Mouse (Mus musculus) midbrain, embryonic 12.5 days (tissue): ENCODE measurements around the gene Frem2. TPM values are rescaled to one million over a fixed set of nuclear protein-coding genes. Genes with fewer than 3 reads are reported as not detected.
A peak's percentile ranks its signal among the peaks of the same experiment; 100 is the strongest.

Experiments
- ATAC-seq: fragments of 200-750 bp; cut with Nextera tagmentation; 2 replicates; pipeline ENCODE4 v1.8.0; 2017; ENCODE audit warnings: low read depth, moderate TSS enrichment, moderate library complexity; ENCODE audit not compliant: low FRiP score
- H3K27ac ChIP-seq: fragments of 300-500 bp; sonication (generic); replicated peaks from 2 replicates; pipeline ENCODE4 v1.5.1; 2016; ENCODE audit warnings: mild to moderate bottlenecking
- H3K27me3 ChIP-seq: fragments of 300-500 bp; sonication (generic); 2 replicates; pipeline ENCODE4 v1.6.1; 2016; ENCODE audit warnings: mild to moderate bottlenecking
- H3K36me3 ChIP-seq: fragments of 300-500 bp; sonication (generic); 2 replicates; pipeline ENCODE4 v1.6.1; 2016
- H3K4me1 ChIP-seq: fragments of 300-500 bp; sonication (generic); 2 replicates; pipeline ENCODE4 v1.6.1; 2016
- H3K4me2 ChIP-seq: fragments of 300-500 bp; sonication (generic); replicated peaks from 2 replicates; pipeline ENCODE4 v1.6.1; 2016; ENCODE audit warnings: mild to moderate bottlenecking, moderate library complexity
- H3K4me3 ChIP-seq: fragments of 300-500 bp; sonication (generic); 2 replicates; pipeline ENCODE4 v1.5.1; 2016; ENCODE audit warnings: mild to moderate bottlenecking
- H3K9ac ChIP-seq: fragments of 300-500 bp; sonication (generic); replicated peaks from 2 replicates; pipeline ENCODE4 v1.6.1; 2016; ENCODE audit warnings: mild to moderate bottlenecking, moderate library complexity
- H3K9me3 ChIP-seq: fragments of 300-500 bp; sonication (generic); 2 replicates; pipeline ENCODE4 v1.6.1; 2016; ENCODE audit warnings: mild to moderate bottlenecking
- WGBS: fragments of 180-500 bp; shearing (Covaris S2); methylation state at CpG from one replicate; pipeline ENCODE4 v1.1.7; 2016; 5-methylcytosine and 5-hydroxymethylcytosine counted together
- polyA plus RNA-seq: library from polyadenylated mRNA; unstranded; fragments of >200 nt; fragmentation: Nextera tagmentation; extraction: Ambion mirVana; gene quantifications from 2 replicates; pipeline ENCODE4 v1.2.1, GENCODE M21; 2016

The Frem2 gene
- 1.6 and 2.0 TPM in 2 replicates for polyA plus RNA-seq

DNA sequence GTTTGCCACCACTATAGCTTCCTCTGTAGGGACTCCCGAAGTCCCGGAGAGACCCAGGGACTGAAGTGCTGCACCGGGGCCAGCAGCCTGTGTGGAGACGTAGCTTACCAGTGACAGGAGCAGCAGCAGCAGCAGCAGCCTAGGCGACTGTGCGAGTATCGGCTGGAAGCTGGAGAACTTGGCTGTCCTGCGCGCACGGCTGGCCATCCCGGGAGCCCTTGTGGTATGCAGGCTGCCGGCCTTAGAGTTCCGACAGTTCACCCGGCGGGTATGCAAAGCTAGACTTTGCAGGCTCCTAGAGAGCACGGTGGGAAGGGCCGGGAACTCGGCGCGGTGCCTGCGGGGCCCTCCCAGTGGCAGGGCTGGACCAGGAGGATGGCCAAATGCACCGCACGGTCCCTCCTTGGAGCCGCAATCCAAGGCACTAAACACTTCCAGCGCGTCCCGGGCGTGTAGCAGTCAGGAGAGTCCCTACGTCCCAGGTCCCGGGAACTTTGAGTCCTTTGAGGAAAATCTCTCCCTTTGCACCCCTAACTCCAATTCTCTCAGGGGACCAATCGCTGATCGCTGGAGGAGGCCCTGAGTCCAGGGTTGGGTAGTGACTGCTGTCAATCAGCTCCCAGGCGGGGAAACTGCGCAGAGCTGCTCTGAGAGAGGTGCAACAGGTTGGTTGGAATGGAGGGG, at the start of gene Frem2:
Frem2 (minus strand) TSS at position 478 of the 684 bp plus-strand sequence.
- H3K4me1 ChIP-seq: peaks cover 16% of the 10 kb centered on the region
- peaks cover 13% of the 10 kb centered on the region for H3K9me3 ChIP-seq
- H3K27me3 ChIP-seq: peaks cover 32% of the 10 kb centered on the region
- WGBS: under 1% methylated on average over 34 of the region's 34 CpGs
- peak within 1 kb of the TSS; percentile 100 for H3K4me2 ChIP-seq
- ATAC-seq: peak; percentile 95
- no peak within 1 kb of the TSS for H3K27ac ChIP-seq
- peaks cover 3% of the 10 kb centered on the region; the same call in 1 of the 2 replicates for H3K36me3 ChIP-seq
- peak within 1 kb of the TSS; percentile 52 for H3K9ac ChIP-seq
- peak within 1 kb of the TSS; percentile 64 for H3K4me3 ChIP-seq

- Histone ChIP-seq H3K9me3 (no peaks in the 10 kb centered on the region), H3K9ac (no peak overlapping the region), H3K27me3 (no peaks in the 10 kb centered on the region), H3K27ac (no peak overlapping the region), H3K4me1 (peaks cover 3% of the 10 kb centered on the region; the same call in 1 of the 2 replicates), H3K4me2 (no peak overlapping the region), H3K36me3 (no peaks in the 10 kb centered on the region), H3K4me3 (no peak overlapping the region)
- ATAC-seq: no peak
- 74% methylated on average over 6 of the region's 6 CpGs for WGBS
These were observed 48.9 kb upstream of the Frem2 start for GRCm38 (mm10) chr3:53705992-53706495.

- Histone ChIP-seq H3K4me2 (no peak overlapping the region), H3K27ac (no peak overlapping the region), H3K27me3 (no peaks in the 10 kb centered on the region), H3K9ac (no peak overlapping the region), H3K9me3 (no peaks in the 10 kb centered on the region), H3K4me1 (peaks cover 3% of the 10 kb centered on the region; the same call in 1 of the 2 replicates), H3K4me3 (no peak overlapping the region), H3K36me3 (no peaks in the 10 kb centered on the region)
- WGBS: 80% methylated on average over 8 of the region's 8 CpGs
- no peak for ATAC-seq
These were observed 46.0 kb upstream of the Frem2 start for GRCm38 (mm10) chr3:53703126-53703505.

DNA sequence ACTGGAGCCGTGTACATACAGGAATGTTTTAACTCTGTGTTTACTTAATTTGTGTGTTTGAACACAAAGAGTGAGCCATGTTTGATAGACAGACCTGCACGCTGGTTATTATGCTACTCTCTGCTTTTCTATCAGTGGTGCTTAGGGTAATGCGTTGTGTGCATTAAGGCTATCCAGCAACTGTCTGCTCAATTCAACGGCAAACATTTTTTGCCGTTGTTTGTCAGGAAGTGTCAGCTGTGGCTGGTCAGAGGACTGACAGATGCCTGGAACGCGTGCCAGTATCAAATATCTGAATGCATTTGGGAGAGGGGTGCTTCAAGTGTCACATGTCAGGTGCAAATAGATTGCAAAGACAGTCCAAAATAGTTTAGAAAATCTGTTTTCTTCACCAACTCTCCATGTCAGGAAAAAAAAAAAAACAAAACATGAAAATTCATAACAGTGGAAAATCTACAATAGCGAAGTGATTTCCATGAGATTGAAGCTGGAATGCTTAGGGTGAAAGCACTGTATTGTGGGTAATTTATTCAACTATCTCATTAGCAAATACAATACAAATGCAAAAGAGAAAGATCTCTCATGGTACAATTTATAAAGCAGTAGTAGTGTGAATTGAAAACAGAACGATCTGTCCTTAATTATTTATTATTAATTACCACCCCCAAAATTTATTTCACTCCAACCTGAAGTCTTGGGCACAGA, 45.4 kb upstream of the Frem2 start:
- Histone ChIP-seq H3K27me3 (no peaks in the 10 kb centered on the region), H3K9me3 (no peaks in the 10 kb centered on the region), H3K36me3 (no peaks in the 10 kb centered on the region), H3K4me1 (peaks cover 3% of the 10 kb centered on the region; the same call in 1 of the 2 replicates), H3K27ac (no peak overlapping the region), H3K9ac (no peak overlapping the region), H3K4me2 (no peak overlapping the region), H3K4me3 (no peak overlapping the region)
- no peak for ATAC-seq
- 67% methylated on average over 9 of the region's 9 CpGs for WGBS

DNA sequence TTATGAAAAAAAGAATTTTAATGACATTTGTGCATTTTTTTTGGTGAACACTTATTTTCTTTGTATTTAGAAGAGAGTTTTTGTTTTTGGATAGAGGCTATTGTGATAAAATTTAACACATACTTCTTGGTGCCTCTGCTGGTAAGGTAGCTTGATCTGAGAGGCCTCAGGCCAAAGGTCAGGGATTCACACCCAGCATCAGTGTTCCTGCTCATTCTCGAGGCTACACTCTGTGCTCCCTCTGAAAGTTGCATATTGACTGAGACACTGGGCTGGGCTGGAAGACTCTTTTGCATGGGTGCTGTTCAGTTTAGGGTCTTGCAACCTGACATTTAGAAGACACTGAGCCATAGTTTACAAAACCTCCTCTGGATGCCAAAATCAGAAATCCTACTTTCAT, 44.8 kb upstream of the Frem2 start:
- H3K9me3 ChIP-seq: no peaks in the 10 kb centered on the region
- no peaks in the 10 kb centered on the region for H3K27me3 ChIP-seq
- H3K4me2 ChIP-seq: no peak overlapping the region
- no peak overlapping the region for H3K27ac ChIP-seq
- no peak for ATAC-seq
- no peak overlapping the region for H3K9ac ChIP-seq
- 26% methylated on average over 1 of the region's 1 CpGs for WGBS
- H3K36me3 ChIP-seq: no peaks in the 10 kb centered on the region
- no peak overlapping the region for H3K4me3 ChIP-seq
- peaks cover 3% of the 10 kb centered on the region; the same call in 1 of the 2 replicates for H3K4me1 ChIP-seq

GRCm38 (mm10) chr3:53687776-53688175, 30.6 kb upstream of the Frem2 start:
- Histone ChIP-seq H3K9ac (no peak overlapping the region), H3K4me1 (no peaks in the 10 kb centered on the region), H3K27me3 (no peaks in the 10 kb centered on the region), H3K4me3 (no peak overlapping the region), H3K27ac (no peak overlapping the region), H3K36me3 (no peaks in the 10 kb centered on the region), H3K4me2 (no peak overlapping the region), H3K9me3 (no peaks in the 10 kb centered on the region)
- no peak for ATAC-seq
- 88% methylated on average over 6 of the region's 6 CpGs for WGBS

GRCm38 (mm10) chr3:53682244-53682643, 25.1 kb upstream of the Frem2 start:
- no peak for ATAC-seq
- Histone ChIP-seq H3K9ac (no peak overlapping the region), H3K4me1 (no peaks in the 10 kb centered on the region), H3K9me3 (no peaks in the 10 kb centered on the region), H3K27ac (no peak overlapping the region), H3K36me3 (no peaks in the 10 kb centered on the region), H3K27me3 (no peaks in the 10 kb centered on the region), H3K4me3 (no peak overlapping the region), H3K4me2 (no peak overlapping the region)
- WGBS: 84% methylated on average over 2 of the region's 2 CpGs

DNA sequence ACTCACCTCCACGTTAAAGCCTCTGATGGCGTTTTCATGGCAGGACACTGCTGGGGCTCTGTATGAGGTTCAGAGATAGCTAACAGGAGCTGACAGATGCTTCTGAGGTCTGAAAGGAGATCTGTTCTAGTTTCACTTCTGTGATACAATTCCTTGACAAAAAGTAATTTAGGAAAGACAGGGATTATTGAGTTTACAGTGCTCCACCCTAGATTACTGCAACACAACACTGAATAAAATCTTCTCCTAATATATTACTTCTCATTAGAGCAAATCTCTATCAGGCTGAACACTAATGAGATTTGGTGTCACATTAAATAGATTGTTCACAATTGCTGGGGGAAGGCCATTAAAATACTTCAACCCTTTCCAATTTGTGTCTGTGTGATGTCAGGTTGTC, 23.7 kb upstream of the Frem2 start:
- no peak overlapping the region for H3K4me3 ChIP-seq
- no peaks in the 10 kb centered on the region for H3K27me3 ChIP-seq
- WGBS: 48% methylated on average over 2 of the region's 2 CpGs

DNA sequence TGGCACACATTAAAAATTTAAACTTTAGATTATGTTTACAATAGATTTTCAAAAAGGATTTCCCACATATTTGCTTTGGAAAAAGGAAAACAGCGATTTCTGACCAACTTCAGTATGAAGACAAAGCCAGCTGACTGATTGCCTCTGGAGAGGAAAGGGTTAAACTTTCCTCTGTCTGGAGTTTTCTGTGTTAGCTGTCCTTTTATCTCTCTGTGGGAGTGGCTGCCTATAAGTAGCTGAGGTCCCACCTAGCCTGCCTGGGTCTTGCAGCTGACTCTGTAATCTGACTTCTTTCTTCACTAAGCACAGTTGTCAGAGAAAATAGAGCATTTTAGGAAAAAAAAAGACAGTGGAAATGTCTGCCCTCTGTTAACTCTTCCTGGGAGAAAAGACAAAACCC, 17.1 kb upstream of the Frem2 start:
- H3K36me3 ChIP-seq: no peaks in the 10 kb centered on the region
- 27% methylated on average over 1 of the region's 1 CpGs for WGBS

More for the DNA sequence above, 23.7 kb upstream of the Frem2 start:
- no peak for ATAC-seq
- H3K36me3 ChIP-seq: no peaks in the 10 kb centered on the region
- no peak overlapping the region for H3K27ac ChIP-seq
- H3K4me1 ChIP-seq: no peaks in the 10 kb centered on the region
- no peaks in the 10 kb centered on the region for H3K9me3 ChIP-seq
- H3K4me2 ChIP-seq: no peak overlapping the region
- H3K9ac ChIP-seq: no peak overlapping the region

DNA sequence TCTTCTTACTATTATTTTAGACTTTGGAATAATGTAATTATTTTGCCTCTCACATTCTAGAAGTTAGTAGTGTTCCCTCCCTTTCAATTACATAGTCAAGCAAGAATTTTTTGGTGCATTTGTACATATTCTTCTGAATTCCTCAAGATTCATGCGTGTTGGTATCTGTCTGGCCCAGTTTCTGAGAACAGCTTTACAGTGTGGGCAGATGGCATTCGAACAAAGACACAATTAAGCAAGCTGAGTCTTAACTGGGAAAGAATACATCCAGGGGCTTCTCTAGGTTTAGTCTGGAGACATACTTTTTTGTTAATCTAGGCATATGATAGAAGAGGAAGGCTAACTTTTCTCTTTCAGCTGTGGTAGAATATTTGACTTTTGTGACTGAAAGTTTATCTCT, 12.6 kb upstream of the Frem2 start:
- no peak overlapping the region for H3K4me2 ChIP-seq
- H3K9ac ChIP-seq: no peak overlapping the region
- 87% methylated on average over 2 of the region's 2 CpGs for WGBS
- H3K27ac ChIP-seq: no peak overlapping the region
- H3K27me3 ChIP-seq: no peaks in the 10 kb centered on the region
- H3K9me3 ChIP-seq: no peaks in the 10 kb centered on the region
- no peak overlapping the region for H3K4me3 ChIP-seq
- peaks cover 4% of the 10 kb centered on the region for H3K4me1 ChIP-seq
- ATAC-seq: no peak
- no peaks in the 10 kb centered on the region for H3K36me3 ChIP-seq

More for the DNA sequence above, 17.1 kb upstream of the Frem2 start:
- Histone ChIP-seq H3K9ac (no peak overlapping the region), H3K27me3 (no peaks in the 10 kb centered on the region), H3K4me3 (no peak overlapping the region), H3K27ac (no peak overlapping the region), H3K4me2 (no peak overlapping the region), H3K9me3 (no peaks in the 10 kb centered on the region), H3K4me1 (peaks cover 4% of the 10 kb centered on the region)
- ATAC-seq: no peak

DNA sequence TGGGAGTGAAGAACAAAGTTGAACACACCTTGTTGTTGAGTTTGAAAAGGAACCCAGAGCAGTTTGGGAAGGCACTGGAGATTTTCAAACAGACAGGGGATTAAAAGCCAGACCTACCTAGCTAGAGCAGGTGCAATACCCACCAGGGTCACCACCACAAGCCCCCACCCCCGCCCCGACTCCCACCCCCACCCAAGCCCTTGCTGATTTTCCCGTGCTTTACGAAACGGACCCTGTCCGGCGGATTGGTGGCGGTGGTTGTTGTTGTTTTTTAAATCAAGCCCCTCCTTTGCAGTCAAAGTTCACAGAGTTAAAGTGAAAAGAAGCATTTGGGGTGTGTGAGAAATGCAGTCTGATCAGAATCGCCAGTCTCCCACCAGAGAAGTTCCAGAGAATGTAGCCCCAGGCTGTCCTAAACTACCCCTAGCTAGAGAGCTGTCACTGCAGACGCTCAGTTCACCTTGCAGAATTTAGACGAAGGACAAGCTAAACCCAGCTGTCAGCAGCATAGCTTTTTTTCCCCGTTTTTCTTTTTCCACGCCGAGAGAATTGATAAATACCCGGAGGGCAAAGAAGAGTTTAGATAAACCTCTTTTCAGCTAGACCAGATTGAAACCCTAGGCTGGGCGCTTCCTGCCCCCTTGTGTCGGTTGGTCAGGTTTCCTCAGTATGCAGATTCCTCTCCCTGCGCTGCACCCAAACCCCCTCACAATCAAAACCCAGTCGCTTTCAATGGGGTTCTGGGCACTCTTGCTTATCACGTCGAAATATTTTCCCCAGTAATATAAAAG, 784 bp upstream of the Frem2 start:
- peaks cover 16% of the 10 kb centered on the region for H3K4me1 ChIP-seq
- H3K36me3 ChIP-seq: peaks cover 3% of the 10 kb centered on the region; the same call in 1 of the 2 replicates
- H3K27ac ChIP-seq: no peak overlapping the region
- H3K4me3 ChIP-seq: peak overlapping the region; percentile 64
- peak overlapping the region; percentile 100 for H3K4me2 ChIP-seq
- no peak for ATAC-seq
- H3K9me3 ChIP-seq: peaks cover 13% of the 10 kb centered on the region
- WGBS: under 1% methylated on average over 21 of the region's 21 CpGs
- H3K27me3 ChIP-seq: peaks cover 32% of the 10 kb centered on the region
- H3K9ac ChIP-seq: no peak overlapping the region
